Mouse (Mus musculus): Measurements from ENCODE around the gene Aff3. TPM values are rescaled to one million over a fixed set of nuclear protein-coding genes. Genes with fewer than 3 reads are reported as not detected.

Aff3 gene
- polyA plus RNA-seq, 1 experiment, result 1.3 TPM

GRCm38 (mm10) chr1:38130715-38131483, 533.9 kb downstream of the Aff3 start:
- Histone ChIP-seq H3K4me1 (ENCODE audit: control insufficient read depth, insufficient read depth, insufficient read length, low read length) (peaks cover 5% of the 10 kb centered on the region; the same call in 1 of the 2 replicates), H3K4me3 (ENCODE audit: insufficient read depth, low read depth, low read length) (no peak overlapping the region), H3K27ac (replicated peaks; ENCODE audit: low read depth, low read length) (no peak overlapping the region)

GRCm38 (mm10) chr1:38129501-38130267, 535.1 kb downstream of the Aff3 start, which contains the start of gene Rev1:
Rev1 (minus strand) TSS chr1:38129801.
- peaks cover 8% of the 10 kb centered on the region for H3K4me1 ChIP-seq (ENCODE audit: control insufficient read depth, insufficient read depth, insufficient read length, low read length)
- peak within 1 kb of the TSS; percentile 74 for H3K27ac ChIP-seq (replicated peaks; ENCODE audit: low read depth, low read length)

GRCm38 (mm10) chr1:38128919-38129436, 535.8 kb downstream of the Aff3 start:
- Histone ChIP-seq H3K4me3 (ENCODE audit: insufficient read depth, low read depth, low read length) (peak overlapping the region; percentile 77), H3K27ac (replicated peaks; ENCODE audit: low read depth, low read length) (0 out of 2 replicates have a peak overlapping the region, but pooled peaks have one; percentile 68), H3K4me1 (ENCODE audit: control insufficient read depth, insufficient read depth, insufficient read length, low read length) (peaks cover 8% of the 10 kb centered on the region)

More at GRCm38 (mm10) chr1:38129501-38130267, 535.1 kb downstream of the Aff3 start, which contains the start of gene Rev1:
- H3K4me3 ChIP-seq (ENCODE audit: insufficient read depth, low read depth, low read length), result peak within 1 kb of the TSS; percentile 77

Other genes with a start within 250 kb of the Aff3 start
- gene Lonrf2, start 171.8 kb upstream of the Aff3 start, polyA plus RNA-seq (2012; ENCODE audit: insufficient read depth, insufficient read length, missing spikeins), result 0.20 TPM in 1 of 2 replicates, not detected in the other
- 0.50 TPM in 1 of 2 replicates, not detected in the other for gene Chst10, start 233.2 kb upstream of the Aff3 start, polyA plus RNA-seq (2012; ENCODE audit: insufficient read depth, insufficient read length, missing spikeins)

Measured in brown adipose tissue, adult 24 weeks (tissue).